Mouse (Mus musculus) retina, postnatal 1 day (tissue): Measurements from ENCODE around the gene Ifngr1.
A peak's percentile ranks its signal among the peaks of the same experiment; 100 is the strongest.
"Not testable (repeated sequence)": the region's sequence is repeated elsewhere in the genome, so short reads cannot be mapped to it uniquely, and the experiment has no call there.

Source experiments
- DNase-seq: peaks from one replicate; pipeline ENCODE4 v3.0.0-alpha.2; 2012

Gene Ifngr1

DNA sequence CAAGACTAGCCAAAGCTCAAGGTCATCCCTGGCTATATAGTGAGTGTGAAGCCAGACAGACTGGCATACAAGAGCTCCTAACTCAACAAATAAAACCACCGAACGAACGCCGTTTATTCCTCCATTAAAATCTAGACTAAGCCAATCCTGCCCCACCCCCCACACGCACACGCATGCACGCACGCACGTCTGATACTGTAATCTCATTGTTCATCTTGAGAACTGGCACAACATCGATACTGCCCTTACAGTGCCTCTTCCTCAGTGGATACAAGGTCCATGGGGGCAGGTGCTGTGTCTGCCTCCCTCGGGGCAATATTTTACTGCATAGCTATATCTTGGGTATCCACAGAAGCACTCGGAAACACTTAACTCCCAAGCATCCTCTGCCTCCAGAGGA is 2.1 kb upstream of the Ifngr1 start:
- DNase-seq: no peak

DNA sequence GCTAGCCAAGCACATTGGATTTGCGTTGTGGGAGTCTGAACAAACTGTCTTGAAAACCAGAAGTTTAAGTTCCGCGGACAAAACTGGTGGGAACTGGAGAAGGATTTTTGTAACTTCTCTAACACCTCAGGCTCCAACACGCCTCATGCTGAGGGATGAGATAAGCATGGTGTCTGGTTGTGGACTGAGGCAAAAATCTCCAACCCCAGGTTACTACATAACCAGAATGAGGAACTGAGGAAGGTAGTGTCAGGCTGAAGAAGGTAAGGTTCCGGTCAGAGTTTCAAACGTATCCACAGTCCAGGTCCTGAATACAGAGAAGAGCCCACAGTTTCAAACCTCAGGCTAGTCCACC is 486 bp upstream of the Ifngr1 start:
- no peak for DNase-seq

DNA sequence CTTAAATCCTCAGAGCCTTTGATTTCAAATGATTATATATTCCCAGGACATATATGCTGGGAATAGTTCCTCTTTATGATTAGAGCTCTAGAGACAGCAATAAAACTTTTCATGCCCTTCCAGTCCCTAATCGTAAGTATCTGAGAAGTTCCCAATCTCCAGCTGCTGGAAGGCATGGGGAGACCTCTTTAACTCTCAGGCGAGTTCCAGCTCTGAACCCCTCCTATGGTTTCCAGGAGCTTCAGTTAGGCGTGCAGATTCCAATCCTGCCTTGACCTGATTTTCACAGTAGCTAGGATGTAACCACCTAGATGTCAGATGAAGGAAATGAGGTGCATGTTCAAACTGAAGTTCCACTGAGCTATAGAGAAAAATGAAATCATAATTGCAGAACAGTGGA is 807 bp downstream of the Ifngr1 start:
- DNase-seq: peak; percentile 31

- DNase-seq: no peak
Observed at GRCm38 (mm10) chr10:19593296-19593695, 1.5 kb downstream of the Ifngr1 start.

DNA sequence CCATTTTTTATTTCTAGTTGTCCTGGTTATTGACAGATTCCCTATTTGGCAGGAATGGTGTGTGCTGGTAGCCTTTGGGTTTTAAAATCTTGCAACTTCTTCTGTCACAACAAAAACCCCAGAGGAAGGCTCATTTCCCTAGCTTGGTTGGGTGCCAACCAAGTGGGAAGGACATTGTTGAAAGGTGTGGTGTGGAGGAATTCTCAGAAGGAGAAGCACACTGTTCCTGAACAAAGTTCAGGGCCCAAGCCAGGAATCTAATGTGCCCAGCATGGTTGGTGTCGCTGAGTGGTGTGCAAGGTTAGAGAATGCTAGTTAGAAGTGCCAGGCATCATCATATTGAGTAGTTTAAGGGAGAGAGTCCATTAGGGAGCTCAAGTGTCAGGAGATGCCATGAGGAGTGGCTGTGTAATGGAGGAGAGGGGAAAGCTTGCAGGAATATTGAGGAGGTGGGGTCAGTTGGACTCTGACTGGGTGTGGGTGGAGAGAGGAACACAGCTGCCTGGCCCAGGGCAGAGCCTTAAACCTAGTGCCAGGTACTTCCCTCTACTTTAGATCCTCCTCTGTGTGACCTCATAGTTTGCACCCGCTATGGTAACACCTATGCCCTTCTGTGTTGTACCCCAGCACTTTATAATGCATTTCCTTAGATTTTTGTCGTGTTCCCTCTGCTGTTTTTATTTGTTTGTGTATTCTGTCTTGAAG is 2.6 kb downstream of the Ifngr1 start:
- no peak for DNase-seq

DNA sequence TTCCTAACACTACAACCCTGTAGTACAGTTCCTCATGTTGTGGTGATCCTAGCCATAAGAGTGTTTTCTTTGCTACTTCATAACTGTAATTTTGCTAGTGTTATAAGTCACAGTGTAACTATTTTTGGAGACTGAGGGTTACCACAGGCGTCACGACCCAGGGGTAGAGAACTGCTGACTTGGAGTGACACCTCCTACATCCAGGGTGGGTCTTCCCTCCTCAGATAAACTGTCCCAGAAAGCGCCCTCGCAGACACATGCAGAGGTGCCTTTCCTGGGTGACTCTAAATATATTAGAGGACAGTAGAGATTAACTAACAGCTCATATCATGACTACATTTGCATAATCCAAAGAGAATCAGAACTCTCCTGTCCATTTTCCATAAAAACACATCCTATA is 5.1 kb downstream of the Ifngr1 start:
- no peak for DNase-seq

GRCm38 (mm10) chr10:19598091-19598490 is 6.3 kb downstream of the Ifngr1 start:
- no peak for DNase-seq

GRCm38 (mm10) chr10:19599331-19600092 is 7.8 kb downstream of the Ifngr1 start:
- no peak for DNase-seq

- DNase-seq: no peak
Observed at GRCm38 (mm10) chr10:19600093-19600420, 8.3 kb downstream of the Ifngr1 start.

GRCm38 (mm10) chr10:19601502-19601901 is 9.8 kb downstream of the Ifngr1 start:
- not testable (repeated sequence) for DNase-seq

DNA sequence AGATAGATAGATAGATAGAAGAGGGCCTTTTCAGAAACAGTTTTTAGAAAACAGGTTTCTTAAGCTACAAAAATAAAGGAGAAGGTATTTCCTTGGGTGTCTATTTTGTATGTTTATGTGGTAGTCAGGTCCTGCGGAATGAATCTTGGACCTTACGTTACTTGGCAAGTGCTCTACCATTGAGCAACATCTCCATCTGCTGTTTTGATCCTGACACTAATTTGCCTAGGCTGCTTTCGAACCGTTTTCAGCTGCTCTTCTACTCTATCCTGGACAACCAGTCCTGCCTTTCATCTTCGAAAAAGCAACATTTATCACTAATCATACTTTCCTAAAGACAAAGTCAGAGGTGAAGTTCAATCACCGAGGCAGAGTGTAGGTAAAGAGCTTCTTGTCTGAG is 11.5 kb downstream of the Ifngr1 start:
- DNase-seq: no peak

DNA sequence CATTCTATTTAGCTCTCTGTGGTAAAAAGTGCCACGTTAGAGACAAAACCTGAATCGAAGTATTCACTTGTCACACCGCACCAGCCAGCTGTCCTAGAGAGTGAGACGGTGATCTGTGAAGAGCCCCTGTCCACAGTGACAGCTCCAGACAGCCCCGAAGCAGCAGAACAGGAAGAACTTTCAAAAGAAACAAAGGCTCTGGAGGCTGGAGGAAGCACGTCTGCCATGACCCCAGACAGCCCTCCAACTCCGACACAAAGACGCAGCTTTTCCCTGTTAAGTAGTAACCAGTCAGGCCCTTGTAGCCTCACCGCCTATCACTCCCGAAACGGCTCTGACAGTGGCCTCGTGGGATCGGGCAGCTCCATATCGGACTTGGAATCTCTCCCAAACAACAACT is 17.4 kb downstream of the Ifngr1 start:
- DNase-seq: no peak

- no peak for DNase-seq
Observed at GRCm38 (mm10) chr10:19611616-19612015, 19.9 kb downstream of the Ifngr1 start.

- no peak for DNase-seq
Observed at GRCm38 (mm10) chr10:19613111-19613753, 21.5 kb downstream of the Ifngr1 start.

DNA sequence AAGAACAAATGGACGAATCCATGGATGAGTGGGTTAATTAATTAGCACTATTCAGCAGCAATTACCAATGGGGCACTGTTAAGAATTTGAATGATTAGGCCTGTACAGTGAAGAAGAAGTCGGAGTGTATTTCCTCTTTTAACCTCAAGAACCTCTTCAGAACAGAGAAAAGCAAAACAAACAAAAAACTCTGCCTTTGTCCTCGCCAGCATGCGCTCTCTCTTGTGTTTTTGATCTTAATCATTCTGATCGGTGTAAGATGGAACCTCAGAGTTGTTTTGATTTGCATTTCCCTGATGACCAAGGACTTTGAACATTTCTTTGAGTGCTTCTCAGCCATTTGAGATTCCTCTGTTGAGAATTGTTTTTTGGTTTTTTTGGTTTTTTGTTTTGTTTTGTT is 28.0 kb downstream of the Ifngr1 start:
- no peak for DNase-seq

GRCm38 (mm10) chr10:19621408-19622048 is 29.8 kb downstream of the Ifngr1 start, which contains the start of gene Il22ra2:
Il22ra2 (plus strand) TSS chr10:19621998.
- DNase-seq: no peak

DNA sequence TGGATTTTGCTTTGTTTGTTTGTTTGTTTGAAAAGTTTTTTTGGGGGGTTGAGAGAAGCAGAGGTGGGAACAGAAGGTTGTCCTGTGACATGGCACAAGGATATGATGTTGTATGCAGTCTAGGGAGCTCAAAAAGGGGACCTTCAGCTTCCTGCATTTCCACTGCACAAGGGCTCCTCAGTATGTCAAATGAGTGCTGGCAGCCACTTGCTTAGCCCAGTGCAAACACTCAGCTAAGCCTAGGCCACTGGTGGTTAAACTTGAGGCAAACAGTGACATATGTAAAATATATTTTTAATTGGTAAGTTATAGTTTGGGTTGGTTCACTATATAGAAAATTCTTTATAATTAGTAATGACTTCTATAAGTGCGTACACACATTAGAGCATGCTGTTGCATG is 32.9 kb downstream of the Ifngr1 start:
- no peak for DNase-seq

DNA sequence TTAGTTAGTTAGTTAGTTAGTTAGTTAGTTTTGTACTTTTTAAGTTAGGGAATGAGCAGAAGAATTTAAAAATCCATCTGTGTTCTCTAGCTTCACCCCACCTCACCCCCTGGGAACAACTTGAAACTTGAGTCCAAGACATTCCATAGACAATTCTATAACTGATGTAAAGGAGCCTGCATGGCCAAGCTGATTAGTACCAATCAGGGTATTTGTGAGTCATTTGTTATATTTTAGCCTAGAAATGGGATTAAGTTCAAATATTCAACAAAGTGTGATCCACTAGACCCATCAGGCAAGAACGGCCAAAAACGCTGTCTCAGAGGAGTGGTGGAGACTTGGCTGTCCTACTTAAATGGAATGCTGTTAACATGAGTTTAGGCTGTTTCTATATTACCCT is 35.6 kb downstream of the Ifngr1 start:
- DNase-seq: no peak

DNA sequence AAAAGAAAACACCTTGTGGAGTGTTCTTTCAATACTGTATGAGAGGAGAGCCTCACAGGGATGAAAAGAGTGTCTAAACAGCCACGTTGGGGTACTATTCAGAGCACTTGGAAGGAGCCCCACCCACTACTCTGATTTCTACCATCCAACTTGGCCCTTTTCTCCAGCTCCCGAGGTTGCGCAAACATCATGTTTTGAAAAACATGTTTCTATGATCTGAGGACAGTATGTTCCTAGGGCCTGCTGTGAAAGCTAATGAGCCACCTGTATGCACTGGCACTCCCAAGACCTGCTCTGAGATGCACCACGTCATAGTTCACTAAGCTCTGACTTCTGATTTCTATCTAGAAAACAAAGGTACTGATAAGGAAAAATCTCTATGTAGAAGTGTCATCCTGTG is 36.0 kb downstream of the Ifngr1 start:
- no peak for DNase-seq

- no peak for DNase-seq
Observed at GRCm38 (mm10) chr10:19631616-19632195, 40.0 kb downstream of the Ifngr1 start.

DNA sequence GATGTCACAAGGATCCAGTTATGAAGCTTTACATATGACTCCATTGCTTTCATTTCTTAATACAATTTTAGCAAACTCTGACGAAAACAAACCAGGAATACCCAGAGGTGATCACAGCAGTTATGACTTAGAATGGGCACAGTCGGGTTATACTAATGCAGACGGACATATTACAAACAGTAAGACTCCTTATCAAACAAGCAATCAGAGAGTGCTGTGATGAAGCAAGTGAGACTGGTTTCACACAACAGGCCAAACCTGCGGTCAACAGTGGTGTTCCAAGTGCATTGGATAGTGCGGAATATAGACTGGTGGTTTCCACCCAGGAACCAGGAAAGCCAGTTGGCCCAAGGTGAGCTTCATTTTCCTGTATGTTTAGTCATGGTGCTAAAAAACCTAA is 47.1 kb downstream of the Ifngr1 start:
- no peak for DNase-seq

DNA sequence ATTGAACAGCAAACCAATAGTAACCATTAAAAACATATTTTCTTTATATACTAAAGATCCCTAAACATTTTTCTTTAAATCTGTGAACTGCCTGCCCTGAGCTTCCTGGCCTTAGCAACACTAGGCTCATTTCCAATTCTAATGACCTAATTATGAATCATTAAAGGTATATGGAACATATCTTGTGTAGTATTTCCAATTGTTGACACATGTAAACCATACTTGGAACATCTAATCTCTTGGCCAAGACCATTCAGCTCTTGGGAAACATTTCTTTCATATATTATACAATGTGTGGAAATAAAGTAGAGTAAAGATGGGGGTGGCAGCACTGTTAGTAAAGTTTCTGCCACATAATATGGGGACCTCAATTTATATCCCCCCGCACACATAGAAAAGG is 47.9 kb downstream of the Ifngr1 start:
- DNase-seq: no peak

- DNase-seq: no peak
Observed at GRCm38 (mm10) chr10:19645119-19645518, 53.4 kb downstream of the Ifngr1 start.
